Comparison of ENCODE assay signal across 33 mouse cellular contexts in the genomic region with DNA sequence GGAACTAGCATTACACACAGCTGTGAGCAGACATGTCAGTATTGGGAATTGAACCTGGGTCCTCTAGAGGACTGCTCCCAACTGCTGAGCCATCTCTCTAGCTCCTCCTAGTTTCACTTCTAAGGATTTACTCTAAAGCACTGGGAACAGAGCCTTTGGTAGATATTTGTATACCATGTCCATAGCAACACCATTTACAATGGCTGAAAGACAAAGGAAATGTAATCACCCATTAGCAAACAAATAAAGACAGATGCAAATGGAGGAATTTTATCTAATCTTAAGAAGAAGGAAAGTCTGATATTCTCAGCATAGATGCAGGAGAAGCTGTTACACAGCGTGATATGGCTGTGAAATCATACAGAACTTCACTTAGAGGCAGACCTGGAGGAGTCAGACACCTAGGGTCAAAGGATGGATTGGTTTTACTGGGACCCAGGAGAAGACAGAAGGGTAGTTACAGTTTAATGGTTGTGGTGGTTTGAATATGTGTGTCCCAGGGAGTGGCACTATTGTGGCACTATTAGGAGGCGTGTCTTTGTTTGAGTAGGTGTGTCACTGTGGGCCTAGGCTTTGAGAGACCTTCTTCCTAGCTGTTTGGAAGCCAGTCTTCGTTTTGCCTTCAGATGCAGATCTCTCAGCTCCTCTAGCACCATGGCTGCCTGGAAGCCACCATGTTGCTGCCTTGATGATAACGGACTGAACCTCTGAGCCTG. TPM values are rescaled to one million over a fixed set of nuclear protein-coding genes. Genes with fewer than 3 reads are reported as not detected.
DNase-seq lines count a peak whose midpoint lies in the region; TF ChIP-seq lines count a peak whose summit lies in the region.
"Had no signal": no experiment of that assay in that cellular context is flagged by ENCODE, and none has a peak within 500 bp of the region (broad histone marks: within the 10 kb centered on the region; RNA-seq: fewer than 3 reads in every experiment).

No protein-coding gene starts in this region.

- peak; percentile 50 for DNase-seq in heart, adult 11 months
- DNase-seq in heart, postnatal 10 days = no peak
- DNase-seq in ES-CJ7 (ENCODE audit: low read depth, low spot score) (peak; percentile 92), R1 (ENCODE audit: low read depth, low spot score) (peak; percentile 94)
- no peak for DNase-seq in embryonic facial prominence, embryonic 10.5 days (ENCODE audit: low spot score)
- DNase-seq in left cerebral cortex, adult 2 months (ENCODE audit: extremely low spot score in 1 of 2, low spot score in 2 of 2) = no peak
- DNase-seq in B cell, adult 2 months = no peak
- DNase-seq: adrenal gland, adult 8-10 months; adrenal gland, postnatal 25 days; cerebellum, adult 11-12 months; cerebellum, adult 9-10 months; cerebellum, postnatal 14 days; gastrocnemius, adult 2 months; gastrocnemius, postnatal 25 days; heart, adult 2 months; kidney, adult 18-20 months had no signal

- H3K27ac ChIP-seq in embryonic facial prominence, embryonic 10.5 days (replicated peaks) = no peak overlapping the region
- H3K27ac ChIP-seq in left cerebral cortex, adult 2 months = no peak overlapping the region
- H3K27ac ChIP-seq: embryonic facial prominence, embryonic 12.5 days; embryonic facial prominence, embryonic 15.5 days; gastrocnemius, adult 2 months; heart, adult 2 months; heart, embryonic 10.5 days; heart, embryonic 13.5 days; hindbrain, embryonic 12.5 days; hindbrain, embryonic 15.5 days had no signal

- no peaks in the 10 kb centered on the region for H3K36me3 ChIP-seq in embryonic facial prominence, embryonic 10.5 days (replicated peaks)
- H3K36me3 ChIP-seq: embryonic facial prominence, embryonic 12.5 days; embryonic facial prominence, embryonic 15.5 days; heart, embryonic 10.5 days; heart, embryonic 13.5 days; hindbrain, embryonic 12.5 days; hindbrain, embryonic 15.5 days had no signal

- H3K27me3 ChIP-seq in embryonic facial prominence, embryonic 10.5 days (replicated peaks; ENCODE audit: low read depth, poor library complexity, severe bottlenecking) = no peaks in the 10 kb centered on the region
- H3K27me3 ChIP-seq: CH12.LX; embryonic facial prominence, embryonic 12.5 days; embryonic facial prominence, embryonic 15.5 days; heart, embryonic 13.5 days; hindbrain, embryonic 12.5 days; hindbrain, embryonic 15.5 days had no signal

- WGBS in embryonic facial prominence, embryonic 10.5 days = 88% methylated on average over 4 of the region's 4 CpGs

- intact Hi-C loops in heart, postnatal 10 days (cut with DNase I) = no loop called here
- intact Hi-C loops in left cerebral cortex, adult 2 months (cut with DNase I) = no loop called here

- H3K4me1 ChIP-seq in embryonic facial prominence, embryonic 10.5 days = no peaks in the 10 kb centered on the region
- H3K4me1 ChIP-seq: embryonic facial prominence, embryonic 12.5 days; embryonic facial prominence, embryonic 15.5 days; heart, embryonic 10.5 days; heart, embryonic 13.5 days; hindbrain, embryonic 12.5 days; hindbrain, embryonic 15.5 days had no signal

- 0 out of 2 replicates have a peak, but pooled peaks cover 4% of the 10 kb centered on the region for H3K9me3 ChIP-seq in embryonic facial prominence, embryonic 10.5 days
- H3K9me3 ChIP-seq: embryonic facial prominence, embryonic 12.5 days; embryonic facial prominence, embryonic 15.5 days; heart, embryonic 10.5 days; hindbrain, embryonic 15.5 days had no signal

- no peak for TF ChIP-seq CTCF in left cerebral cortex, adult 2 months (IDR thresholded peaks at IDR 0.05)

- no peak overlapping the region for H3K4me3 ChIP-seq in embryonic facial prominence, embryonic 10.5 days
- H3K4me3 ChIP-seq in left cerebral cortex, adult 2 months = no peak overlapping the region
- H3K4me3 ChIP-seq: embryonic facial prominence, embryonic 12.5 days; embryonic facial prominence, embryonic 15.5 days; gastrocnemius, adult 2 months; heart, adult 2 months; heart, embryonic 10.5 days; heart, embryonic 13.5 days; hindbrain, embryonic 12.5 days; hindbrain, embryonic 15.5 days had no signal

RNA-seq across cellular contexts. Expression of gene 1700024P04Rik, which starts 7.1 kb away (rescaled TPM):
- total RNA-seq in heart, postnatal 10 days (2021) = not detected
- polyA plus RNA-seq in embryonic facial prominence, embryonic 10.5 days (2016; fragmentation: Nextera tagmentation; extraction: Ambion mirVana) = not detected in 2 replicates
- not detected for total RNA-seq in left cerebral cortex, adult 2 months (2021)
- total RNA-seq: adrenal gland, adult 8-10 months; adrenal gland, postnatal 25 days; CH12.LX; forebrain, postnatal 0 days; gastrocnemius, adult 2 months; gastrocnemius, postnatal 25 days; heart, adult 2 months; heart, postnatal 25 days; hematopoietic stem cell, adult 5-6 weeks; MEL had no signal
- polyA plus RNA-seq: brain, embryonic 14.5 days; embryonic facial prominence, embryonic 12.5 days; embryonic facial prominence, embryonic 15.5 days; forebrain, embryonic 11.5 days; forebrain, embryonic 14.5 days; forebrain, postnatal 0 days; frontal cortex, adult 2 months; heart, adult 2 months; heart, embryonic 10.5 days; heart, embryonic 13.5 days; heart, embryonic 16.5 days; hindbrain, embryonic 12.5 days; hindbrain, embryonic 15.5 days; intestine, embryonic 14.5 days had no signal

RNA-seq across cellular contexts. Expression of gene Tnpo1, which starts 51.0 kb away (rescaled TPM):
- 10 to 100 TPM; 87.6 to 90.6 TPM for total RNA-seq in heart, postnatal 10 days (2021)
- polyA plus RNA-seq in embryonic facial prominence, embryonic 10.5 days (2016; fragmentation: Nextera tagmentation; extraction: Ambion mirVana) = 78.0 and 79.7 TPM in 2 replicates
- total RNA-seq in left cerebral cortex, adult 2 months (2021) = 10 to 100 TPM; 66.9 to 67.5 TPM

Comparison
In these comparisons a context has a peak if more than half of its experiments do, and no peak if none do; other contexts are left out.
1. DNase-seq: peak in heart, adult 11 months (single experiment), ES-CJ7 (single experiment) and R1 (single experiment); none in heart, postnatal 10 days (0 of 2), embryonic facial prominence, embryonic 10.5 days (single experiment), left cerebral cortex, adult 2 months (0 of 2) and B cell, adult 2 months (0 of 2).